Mouse (Mus musculus) ovary, postnatal 10 days (tissue): Measurements from ENCODE around the gene Rpl9.

Source experiments
- DNase-seq: peaks from one replicate; pipeline ENCODE4 v3.0.0; 2022; ENCODE audit warnings: low spot score

Gene Rpl9

GRCm38 (mm10) chr5:65374746-65375145 lies 16.5 kb downstream of the Rpl9 start:
- DNase-seq, result no peak

- no peak for DNase-seq
Observed at GRCm38 (mm10) chr5:65371551-65371950, 19.7 kb downstream of the Rpl9 start.

GRCm38 (mm10) chr5:65367837-65368236 lies 23.4 kb downstream of the Rpl9 start:
- no peak for DNase-seq

GRCm38 (mm10) chr5:65357771-65358170 lies 33.5 kb downstream of the Rpl9 start:
- no peak for DNase-seq

GRCm38 (mm10) chr5:65356851-65357250 lies 34.4 kb downstream of the Rpl9 start:
- no peak for DNase-seq

GRCm38 (mm10) chr5:65354985-65355384 lies 36.3 kb downstream of the Rpl9 start:
- no peak for DNase-seq

GRCm38 (mm10) chr5:65354097-65354496 lies 37.1 kb downstream of the Rpl9 start:
- no peak for DNase-seq

GRCm38 (mm10) chr5:65350508-65350907 lies 40.7 kb downstream of the Rpl9 start:
- no peak for DNase-seq

GRCm38 (mm10) chr5:65348168-65348567 lies 43.1 kb downstream of the Rpl9 start, which contains the start of gene Klb:
TSS of gene Klb (plus strand) at chr5:65348314.
- DNase-seq, result no peak

- DNase-seq, result no peak
Observed at GRCm38 (mm10) chr5:65340167-65340566, 51.1 kb downstream of the Rpl9 start.

- no peak for DNase-seq
Observed at GRCm38 (mm10) chr5:65338394-65338793, 52.9 kb downstream of the Rpl9 start.
